Mouse (Mus musculus) forebrain, embryonic 10.5 days (tissue): ENCODE data around the gene Magi3. TPM values are rescaled to one million over a fixed set of nuclear protein-coding genes. Genes with fewer than 3 reads are reported as not detected.
A peak's percentile ranks its signal among the peaks of the same experiment; 100 is the strongest.

Source experiments
- DNase-seq: peaks from one replicate; pipeline ENCODE4 v3.0.0-alpha.2; 2017; ENCODE audit warnings: low spot score; ENCODE audit errors: extremely low spot score
- H3K27ac ChIP-seq: fragments of 300-500 bp; sonication (generic); 2 replicates; pipeline ENCODE4 v1.5.1; 2016; ENCODE audit warnings: mild to moderate bottlenecking
- H3K27me3 ChIP-seq: fragments of 300-500 bp; sonication (generic); 2 replicates; pipeline ENCODE4 v1.6.1; 2016; ENCODE audit warnings: mild to moderate bottlenecking; ENCODE audit not compliant: poor library complexity, severe bottlenecking
- H3K36me3 ChIP-seq: fragments of 300-500 bp; sonication (generic); replicated peaks from 2 replicates; pipeline ENCODE4 v1.6.1; 2016; ENCODE audit warnings: mild to moderate bottlenecking, moderate library complexity
- H3K4me1 ChIP-seq: fragments of 300-500 bp; sonication (generic); 2 replicates; pipeline ENCODE4 v1.6.1; 2016
- H3K4me3 ChIP-seq: fragments of 300-500 bp; sonication (generic); 2 replicates; pipeline ENCODE4 v1.5.1; 2016; ENCODE audit warnings: mild to moderate bottlenecking, moderate library complexity
- H3K9me3 ChIP-seq: fragments of 300-500 bp; sonication (generic); 2 replicates; pipeline ENCODE4 v1.6.1; 2016; ENCODE audit warnings: mild to moderate bottlenecking, moderate library complexity
- WGBS: fragments of 180-500 bp; shearing (Covaris S2); methylation state at CpG from one replicate; pipeline ENCODE4 v1.1.7; 2016; 5-methylcytosine and 5-hydroxymethylcytosine counted together
- polyA plus RNA-seq: library from polyadenylated mRNA; unstranded; fragments of >200 nt; fragmentation: Nextera tagmentation; extraction: Ambion mirVana; gene quantifications from 2 replicates; pipeline ENCODE4 v1.2.1, GENCODE M21; 2016

Gene Magi3
- 4.1 and 4.7 TPM in 2 replicates for polyA plus RNA-seq

- Histone ChIP-seq H3K4me1 (peaks cover 34% of the 10 kb centered on the region), H3K36me3 (no peaks in the 10 kb centered on the region), H3K9me3 (no peaks in the 10 kb centered on the region), H3K27ac (peak within 1 kb of the TSS; percentile 94), H3K4me3 (peak within 1 kb of the TSS; percentile 87), H3K27me3 (peaks cover 10% of the 10 kb centered on the region; the same call in 1 of the 2 replicates)
- WGBS, result 0% methylated on average over 44 of the region's 46 CpGs
- DNase-seq, result peak; percentile 99
Measured at GRCm38 (mm10) chr3:104220295-104220965, at the start of gene Magi3. Gene Magi3 (minus strand): TSS chr3:104220374.

- WGBS, result 90% methylated on average over 6 of the region's 6 CpGs
Measured at GRCm38 (mm10) chr3:104264530-104265145, 44.5 kb upstream of the Magi3 start.

GRCm38 (mm10) chr3:104260221-104260620 lies 40.0 kb upstream of the Magi3 start:
- Histone ChIP-seq H3K27ac (no peak overlapping the region), H3K27me3 (no peaks in the 10 kb centered on the region), H3K4me1 (no peaks in the 10 kb centered on the region), H3K36me3 (no peaks in the 10 kb centered on the region), H3K4me3 (no peak overlapping the region), H3K9me3 (no peaks in the 10 kb centered on the region)
- WGBS, result 91% methylated on average over 5 of the region's 5 CpGs
- DNase-seq, result no peak

More at GRCm38 (mm10) chr3:104264530-104265145, 44.5 kb upstream of the Magi3 start:
- Histone ChIP-seq H3K4me1 (no peaks in the 10 kb centered on the region), H3K9me3 (no peaks in the 10 kb centered on the region), H3K36me3 (no peaks in the 10 kb centered on the region), H3K27ac (no peak overlapping the region), H3K4me3 (no peak overlapping the region), H3K27me3 (no peaks in the 10 kb centered on the region)
- no peak for DNase-seq

DNA sequence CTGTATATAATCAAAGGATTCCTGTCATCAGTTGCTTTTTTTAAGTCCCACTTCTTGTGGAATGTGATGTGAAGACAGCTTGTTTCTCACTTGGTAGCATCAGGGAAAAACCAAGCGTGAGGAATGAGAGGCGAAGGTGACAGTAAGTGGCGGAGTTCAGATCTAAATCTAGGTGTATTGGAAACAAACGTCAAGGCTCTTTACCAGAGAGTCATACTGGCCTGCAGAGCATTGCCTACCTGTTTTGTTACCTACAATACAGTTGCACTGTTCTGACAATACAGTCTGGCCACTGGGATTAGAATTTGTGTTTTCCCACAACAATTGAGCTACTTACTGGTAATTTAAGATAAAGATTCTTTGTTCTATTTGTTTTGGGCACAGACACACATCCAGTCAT lies 39.0 kb upstream of the Magi3 start:
- Histone ChIP-seq H3K4me1 (no peaks in the 10 kb centered on the region), H3K27me3 (no peaks in the 10 kb centered on the region), H3K27ac (no peak overlapping the region), H3K9me3 (no peaks in the 10 kb centered on the region), H3K36me3 (no peaks in the 10 kb centered on the region), H3K4me3 (no peak overlapping the region)
- 87% methylated on average over 4 of the region's 4 CpGs for WGBS
- DNase-seq, result no peak

GRCm38 (mm10) chr3:104257041-104257440 lies 36.9 kb upstream of the Magi3 start:
- H3K27me3 ChIP-seq, result no peaks in the 10 kb centered on the region
- no peak overlapping the region for H3K27ac ChIP-seq
- no peaks in the 10 kb centered on the region for H3K9me3 ChIP-seq
- H3K4me3 ChIP-seq, result no peak overlapping the region
- no peak for DNase-seq
- H3K4me1 ChIP-seq, result no peaks in the 10 kb centered on the region
- no peaks in the 10 kb centered on the region for H3K36me3 ChIP-seq
- WGBS, result 87% methylated on average over 3 of the region's 3 CpGs

GRCm38 (mm10) chr3:104253760-104254159 lies 33.6 kb upstream of the Magi3 start:
- no peaks in the 10 kb centered on the region for H3K4me1 ChIP-seq
- H3K36me3 ChIP-seq, result no peaks in the 10 kb centered on the region
- H3K27me3 ChIP-seq, result no peaks in the 10 kb centered on the region
- H3K27ac ChIP-seq, result no peak overlapping the region
- no peaks in the 10 kb centered on the region for H3K9me3 ChIP-seq
- WGBS, result 46% methylated on average over 3 of the region's 3 CpGs
- DNase-seq, result no peak
- no peak overlapping the region for H3K4me3 ChIP-seq

DNA sequence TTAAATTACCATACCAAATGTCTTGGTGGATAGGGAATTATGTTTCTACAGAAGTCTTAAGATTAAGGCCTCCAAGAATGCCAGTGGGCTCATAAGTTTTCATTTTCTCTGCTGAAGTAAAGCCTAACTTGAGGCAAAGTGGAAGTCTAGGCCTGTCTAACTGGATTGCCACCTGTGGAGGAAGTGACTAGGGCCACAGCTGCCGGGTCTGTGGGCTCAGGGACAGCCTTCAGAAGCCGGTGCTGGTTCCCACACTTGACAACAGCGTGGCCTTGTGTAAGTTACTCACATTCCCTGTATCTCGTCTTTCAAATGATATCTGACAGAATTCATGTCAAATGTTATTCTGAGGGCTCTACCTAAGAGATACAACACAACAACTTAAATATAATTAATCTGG lies 27.7 kb upstream of the Magi3 start:
- 84% methylated on average over 4 of the region's 4 CpGs for WGBS
- no peak overlapping the region for H3K4me3 ChIP-seq
- no peak overlapping the region for H3K27ac ChIP-seq
- H3K9me3 ChIP-seq, result 0 out of 2 replicates have a peak, but pooled peaks cover 2% of the 10 kb centered on the region
- no peak for DNase-seq
- no peaks in the 10 kb centered on the region for H3K4me1 ChIP-seq
- no peaks in the 10 kb centered on the region for H3K36me3 ChIP-seq
- H3K27me3 ChIP-seq, result no peaks in the 10 kb centered on the region

DNA sequence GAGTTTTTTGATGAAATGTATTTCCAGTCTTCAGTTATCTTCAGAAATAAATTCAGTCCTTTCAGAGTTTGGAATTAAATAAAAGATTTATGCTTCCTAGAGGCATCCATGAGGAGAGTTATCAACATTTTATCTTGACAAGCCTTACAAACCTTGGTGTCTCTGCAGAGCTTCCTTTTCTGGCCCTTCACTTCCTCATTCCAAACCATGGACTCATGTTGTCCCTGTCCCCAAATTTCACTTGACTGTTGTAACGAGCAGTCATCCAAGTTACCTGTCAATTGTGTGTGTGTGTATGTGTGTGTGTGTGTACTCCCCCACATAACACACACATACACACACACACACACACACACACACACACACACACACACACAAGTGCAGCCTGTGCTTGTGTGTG lies 26.9 kb upstream of the Magi3 start:
- no peak overlapping the region for H3K27ac ChIP-seq
- no peaks in the 10 kb centered on the region for H3K4me1 ChIP-seq
- no peak for DNase-seq
- no peaks in the 10 kb centered on the region for H3K36me3 ChIP-seq
- 0 out of 2 replicates have a peak, but pooled peaks cover 2% of the 10 kb centered on the region for H3K9me3 ChIP-seq
- no peaks in the 10 kb centered on the region for H3K27me3 ChIP-seq
- 83% methylated on average over 1 of the region's 1 CpGs for WGBS
- H3K4me3 ChIP-seq, result no peak overlapping the region

DNA sequence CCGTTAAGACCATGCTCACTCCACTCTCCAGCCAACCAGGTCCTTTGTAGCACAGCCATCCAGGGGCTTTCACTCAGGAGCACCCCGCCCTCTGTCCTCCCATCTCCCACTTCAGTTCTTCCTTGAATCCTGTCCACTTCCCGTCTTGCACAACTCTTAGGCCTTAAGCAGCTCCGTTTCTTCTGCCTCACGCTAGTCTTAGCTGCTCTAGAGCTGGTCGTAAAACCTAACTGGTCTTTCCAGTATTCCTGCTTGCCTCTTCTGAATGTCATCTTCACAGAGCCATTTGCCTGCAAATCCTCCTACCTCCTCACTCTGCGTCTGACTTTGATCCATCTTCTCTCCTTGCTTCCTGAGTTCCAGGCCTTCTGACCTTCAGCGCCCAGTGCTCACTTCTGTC lies 24.2 kb upstream of the Magi3 start:
- Histone ChIP-seq H3K27me3 (no peaks in the 10 kb centered on the region), H3K4me3 (no peak overlapping the region), H3K27ac (no peak overlapping the region), H3K36me3 (no peaks in the 10 kb centered on the region), H3K4me1 (no peaks in the 10 kb centered on the region), H3K9me3 (0 out of 2 replicates have a peak, but pooled peaks cover 2% of the 10 kb centered on the region)
- WGBS, result 88% methylated on average over 8 of the region's 8 CpGs
- no peak for DNase-seq

- no peak overlapping the region for H3K27ac ChIP-seq
- no peak for DNase-seq
- 89% methylated on average over 6 of the region's 6 CpGs for WGBS
Measured at GRCm38 (mm10) chr3:104243972-104244371, 23.8 kb upstream of the Magi3 start.

GRCm38 (mm10) chr3:104239785-104240184 lies 19.6 kb upstream of the Magi3 start:
- no peak for DNase-seq
- WGBS, result 93% methylated on average over 2 of the region's 2 CpGs
- Histone ChIP-seq H3K4me1 (peaks cover 7% of the 10 kb centered on the region), H3K4me3 (no peak overlapping the region), H3K27me3 (no peaks in the 10 kb centered on the region), H3K36me3 (no peaks in the 10 kb centered on the region), H3K9me3 (0 out of 2 replicates have a peak, but pooled peaks cover 2% of the 10 kb centered on the region), H3K27ac (no peak overlapping the region)

More at GRCm38 (mm10) chr3:104243972-104244371, 23.8 kb upstream of the Magi3 start:
- Histone ChIP-seq H3K4me3 (no peak overlapping the region), H3K9me3 (0 out of 2 replicates have a peak, but pooled peaks cover 2% of the 10 kb centered on the region), H3K36me3 (no peaks in the 10 kb centered on the region), H3K27me3 (no peaks in the 10 kb centered on the region), H3K4me1 (no peaks in the 10 kb centered on the region)

DNA sequence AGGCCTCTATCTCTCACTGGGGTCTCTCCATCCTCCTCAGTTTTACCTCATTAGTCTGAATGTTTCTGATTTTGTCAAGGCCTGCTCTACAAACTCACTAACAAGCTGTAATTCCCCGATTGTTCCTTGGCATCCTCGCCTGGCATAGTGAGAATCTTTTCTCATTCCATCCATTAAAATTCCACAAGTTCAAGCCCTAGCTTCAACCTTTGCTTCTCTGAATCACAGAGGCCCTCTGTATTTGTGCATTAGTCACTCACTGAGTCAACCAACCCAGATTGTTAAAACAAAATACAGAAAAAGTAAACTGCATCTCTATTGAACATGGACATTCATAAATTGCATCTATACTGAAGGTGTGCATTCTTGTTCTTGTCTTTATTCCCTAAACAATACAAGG lies 19.2 kb upstream of the Magi3 start:
- no peak overlapping the region for H3K4me3 ChIP-seq
- 0 out of 2 replicates have a peak, but pooled peaks cover 2% of the 10 kb centered on the region for H3K9me3 ChIP-seq
- 77% methylated on average over 2 of the region's 2 CpGs for WGBS
- peaks cover 7% of the 10 kb centered on the region for H3K4me1 ChIP-seq
- H3K36me3 ChIP-seq, result no peaks in the 10 kb centered on the region
- H3K27me3 ChIP-seq, result no peaks in the 10 kb centered on the region
- no peak for DNase-seq
- H3K27ac ChIP-seq, result no peak overlapping the region

DNA sequence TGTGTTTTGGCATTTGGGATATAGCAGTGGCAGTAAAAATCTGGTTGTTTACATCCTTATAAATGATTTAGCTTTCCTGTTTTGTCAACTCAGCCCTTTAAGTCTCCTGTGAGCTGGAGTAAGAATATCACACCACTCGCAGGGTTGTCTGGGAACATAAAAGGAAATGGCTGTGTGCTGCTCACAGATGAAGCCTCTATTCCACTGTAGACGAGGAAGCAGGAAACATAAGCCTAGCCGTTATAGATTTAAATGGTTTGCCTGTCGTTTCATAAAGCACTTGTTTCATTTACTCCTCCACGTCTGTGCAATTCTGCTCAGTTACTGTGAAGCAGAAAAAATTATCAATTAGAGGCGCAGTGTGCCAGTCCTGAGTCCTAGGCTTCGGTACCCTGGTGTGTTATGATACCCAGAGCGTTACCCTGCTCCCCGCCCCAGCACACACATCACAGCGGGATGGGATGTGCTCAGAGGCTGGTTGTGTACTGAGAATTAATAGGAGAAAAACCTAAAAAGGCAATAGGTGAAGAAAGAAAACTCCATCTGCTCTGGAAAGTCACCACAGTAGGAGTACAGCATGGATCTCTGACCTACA lies 17.8 kb upstream of the Magi3 start:
- 79% methylated on average over 10 of the region's 10 CpGs for WGBS
- no peaks in the 10 kb centered on the region for H3K27me3 ChIP-seq
- no peaks in the 10 kb centered on the region for H3K36me3 ChIP-seq
- no peaks in the 10 kb centered on the region for H3K9me3 ChIP-seq
- H3K4me3 ChIP-seq, result no peak overlapping the region
- no peak overlapping the region for H3K27ac ChIP-seq
- no peak for DNase-seq
- H3K4me1 ChIP-seq, result peaks cover 7% of the 10 kb centered on the region
